Mouse (Mus musculus): ENCODE measurements at regions not wholly inside any gene's neighbourhood (a gene's known extent, or its start where the extent isn't known, plus 50 kb on each side); places are given as distances from the start of the nearest gene placed in this dataset.

- no peak for DNase-seq (ENCODE audit: low read depth, low spot score)
Measured at GRCm38 (mm10) chr12:35863141-35863540, 62.3 kb upstream of the Agr3 start.

- no peak for DNase-seq (ENCODE audit: low read depth, low spot score)
Measured at GRCm38 (mm10) chr12:35853159-35853558, 72.3 kb upstream of the Agr3 start.

- no peak for DNase-seq (ENCODE audit: low read depth, low spot score)
Measured at GRCm38 (mm10) chr12:35846905-35847610, 78.4 kb upstream of the Agr3 start.

- DNase-seq (ENCODE audit: low read depth, low spot score), result no peak
Measured at GRCm38 (mm10) chr12:35836946-35837345, 88.5 kb upstream of the Agr3 start.

- no peak for DNase-seq (ENCODE audit: low read depth, low spot score)
Measured at GRCm38 (mm10) chr12:35833285-35833684, 92.1 kb upstream of the Agr3 start.

- DNase-seq (ENCODE audit: low read depth, low spot score), result no peak
Measured at GRCm38 (mm10) chr12:35831922-35832512, 93.4 kb upstream of the Agr3 start.

GRCm38 (mm10) chr12:35831268-35831667, 94.2 kb upstream of the Agr3 start:
- DNase-seq (ENCODE audit: low read depth, low spot score), result peak; percentile 57

- DNase-seq (ENCODE audit: low read depth, low spot score), result no peak
Measured at GRCm38 (mm10) chr12:35827797-35828196, 97.6 kb upstream of the Agr3 start.

- DNase-seq (ENCODE audit: low read depth, low spot score), result no peak
Measured at GRCm38 (mm10) chr12:35826990-35827389, 98.4 kb upstream of the Agr3 start.

- DNase-seq (ENCODE audit: low read depth, low spot score), result no peak
Measured at GRCm38 (mm10) chr12:35824587-35824987, 100.8 kb upstream of the Agr3 start.

GRCm38 (mm10) chr12:35799261-35799660, 126.2 kb upstream of the Agr3 start:
- no peak for DNase-seq (ENCODE audit: low read depth, low spot score)

GRCm38 (mm10) chr12:35775396-35775795, 150.0 kb upstream of the Agr3 start:
- DNase-seq (ENCODE audit: low read depth, low spot score), result no peak

- DNase-seq (ENCODE audit: low read depth, low spot score), result no peak
Measured at GRCm38 (mm10) chr12:35770387-35771024, 154.9 kb upstream of the Agr3 start.

- DNase-seq (ENCODE audit: low read depth, low spot score), result no peak
Measured at GRCm38 (mm10) chr12:35758916-35759315, 166.5 kb upstream of the Agr3 start.

- DNase-seq (ENCODE audit: low read depth, low spot score), result no peak
Measured at GRCm38 (mm10) chr12:35755159-35755558, 170.3 kb upstream of the Agr3 start.

- DNase-seq (ENCODE audit: low read depth, low spot score), result no peak
Measured at GRCm38 (mm10) chr12:35747997-35748396, 177.4 kb upstream of the Agr3 start.

GRCm38 (mm10) chr12:35746691-35747299, 178.6 kb upstream of the Agr3 start:
- DNase-seq (ENCODE audit: low read depth, low spot score), result no peak

- no peak for DNase-seq (ENCODE audit: low read depth, low spot score)
Measured at GRCm38 (mm10) chr12:35742729-35743128, 182.7 kb upstream of the Agr3 start.

GRCm38 (mm10) chr12:35736427-35736826, 189.0 kb upstream of the Agr3 start:
- DNase-seq (ENCODE audit: low read depth, low spot score), result no peak

- no peak for DNase-seq (ENCODE audit: low read depth, low spot score)
Measured at GRCm38 (mm10) chr12:35735002-35735401, 190.4 kb upstream of the Agr3 start.

GRCm38 (mm10) chr12:35734371-35734770, 191.0 kb upstream of the Agr3 start:
- DNase-seq (ENCODE audit: low read depth, low spot score), result no peak

GRCm38 (mm10) chr12:35733580-35733979, 191.8 kb upstream of the Agr3 start:
- no peak for DNase-seq (ENCODE audit: low read depth, low spot score)

- DNase-seq (ENCODE audit: low read depth, low spot score), result no peak
Measured at GRCm38 (mm10) chr12:35725910-35726309, 191.1 kb upstream of the Ahr start.

All from embryo, embryonic 11.5 days (tissue).